Mouse (Mus musculus): ENCODE measurements around the gene Slc16a11. TPM values are rescaled to one million over a fixed set of nuclear protein-coding genes. Genes with fewer than 3 reads are reported as not detected.

The Slc16a11 gene
- polyA plus RNA-seq, 1 experiment from 2014 or later, result 0.54 TPM

DNA sequence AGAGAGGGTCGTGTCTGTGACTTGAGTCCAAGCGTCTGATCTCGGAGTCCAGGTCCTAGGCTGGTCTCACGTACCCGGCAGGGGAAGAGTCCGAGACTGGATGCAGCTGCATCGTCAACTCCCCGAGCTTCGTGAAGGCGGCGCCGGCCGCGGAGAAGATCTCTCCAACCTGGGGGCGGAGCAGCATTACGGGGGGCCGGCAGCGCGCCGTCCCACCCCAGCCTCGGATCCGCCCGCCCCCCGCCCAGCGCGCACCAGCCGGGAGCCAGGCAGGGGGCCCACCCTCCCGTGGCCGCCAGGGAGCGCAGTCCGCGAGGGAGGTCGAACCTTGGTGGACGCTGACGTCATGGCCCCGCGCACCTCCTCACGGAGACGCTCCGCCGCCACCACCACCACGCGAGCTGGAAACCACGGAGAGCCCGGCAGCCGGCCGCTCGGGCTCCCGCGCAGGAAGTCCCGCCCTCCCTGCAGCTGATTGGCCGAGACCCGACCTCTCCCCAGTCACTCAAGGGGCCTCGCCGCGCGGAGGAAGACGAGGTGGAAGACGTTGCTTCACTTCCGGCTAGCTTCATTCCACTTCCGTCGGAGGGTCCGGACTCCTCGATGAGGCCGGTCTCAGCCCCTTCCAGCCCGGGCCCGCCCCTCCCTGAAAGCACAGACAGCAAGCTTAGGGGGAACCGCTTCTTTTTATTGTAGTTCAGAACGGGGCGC lies 25.1 kb downstream of the Slc16a11 start, which contains the start of gene 0610010K14Rik:
0610010K14Rik (minus strand) TSS at position 458 of the 711 bp plus-strand sequence.
- peak; percentile 92 for ATAC-seq (replicated peaks; ENCODE audit: insufficient number of reproducible peaks, insufficient read depth, low FRiP score, low read depth)
- peak within 1 kb of the TSS; percentile 93 for H3K4me3 ChIP-seq
- H3K36me3 ChIP-seq, result peaks cover 13% of the 10 kb centered on the region; the same call in 1 of the 2 replicates
- 1% methylated on average over 58 of the region's 70 CpGs for WGBS
- H3K4me1 ChIP-seq (replicated peaks), result peaks cover 39% of the 10 kb centered on the region
- peak within 1 kb of the TSS; percentile 93 for H3K27ac ChIP-seq
- H3K4me2 ChIP-seq, result peak within 1 kb of the TSS; percentile 90
- no peaks in the 10 kb centered on the region for H3K9me3 ChIP-seq (replicated peaks)
- H3K9ac ChIP-seq, result peak within 1 kb of the TSS; percentile 94
- H3K27me3 ChIP-seq, result no peaks in the 10 kb centered on the region

- Histone ChIP-seq H3K4me2 (peak overlapping the region; percentile 90), H3K9me3 (replicated peaks) (no peaks in the 10 kb centered on the region), H3K36me3 (peaks cover 13% of the 10 kb centered on the region; the same call in 1 of the 2 replicates), H3K27me3 (no peaks in the 10 kb centered on the region), H3K9ac (peak overlapping the region; percentile 94), H3K4me1 (replicated peaks) (peaks cover 32% of the 10 kb centered on the region), H3K4me3 (peak overlapping the region; percentile 93), H3K27ac (peak overlapping the region; percentile 93)
- 11% methylated on average over 23 of the region's 23 CpGs for WGBS
- ATAC-seq (replicated peaks; ENCODE audit: insufficient number of reproducible peaks, insufficient read depth, low FRiP score, low read depth), result no peak
These were observed 26.3 kb downstream of the Slc16a11 start for GRCm38 (mm10) chr11:70238591-70239440.

- ATAC-seq (replicated peaks; ENCODE audit: insufficient number of reproducible peaks, insufficient read depth, low FRiP score, low read depth), result peak; percentile 33
- H3K27ac ChIP-seq, result peak within 1 kb of the TSS; percentile 93
- H3K9ac ChIP-seq, result peak within 1 kb of the TSS; percentile 94
- peak within 1 kb of the TSS; percentile 93 for H3K4me3 ChIP-seq
- peaks cover 27% of the 10 kb centered on the region for H3K4me1 ChIP-seq (replicated peaks)
- peaks cover 11% of the 10 kb centered on the region; the same call in 1 of the 2 replicates for H3K36me3 ChIP-seq
- H3K9me3 ChIP-seq (replicated peaks), result no peaks in the 10 kb centered on the region
- H3K4me2 ChIP-seq, result peak within 1 kb of the TSS; percentile 90
- under 1% methylated on average over 26 of the region's 35 CpGs for WGBS
- H3K27me3 ChIP-seq, result 0 out of 2 replicates have a peak, but pooled peaks cover 3% of the 10 kb centered on the region
These were observed 27.2 kb downstream of the Slc16a11 start, which contains the start of the genes Gm21988 and Rnasek for GRCm38 (mm10) chr11:70239541-70240279. Gene Gm21988 (minus strand): TSS chr11:70239830. Gene Rnasek (minus strand): TSS chr11:70239842.

- H3K4me2 ChIP-seq, result no peak overlapping the region
- WGBS, result 62% methylated on average over 11 of the region's 11 CpGs
- H3K27ac ChIP-seq, result no peak overlapping the region
- peaks cover 14% of the 10 kb centered on the region for H3K4me1 ChIP-seq (replicated peaks)
- no peak overlapping the region for H3K4me3 ChIP-seq
- H3K27me3 ChIP-seq, result peaks cover 18% of the 10 kb centered on the region; the same call in 1 of the 2 replicates
- H3K9ac ChIP-seq, result no peak overlapping the region
- H3K36me3 ChIP-seq, result no peaks in the 10 kb centered on the region
- ATAC-seq (replicated peaks; ENCODE audit: insufficient number of reproducible peaks, insufficient read depth, low FRiP score, low read depth), result no peak
- H3K9me3 ChIP-seq (replicated peaks), result no peaks in the 10 kb centered on the region
These were observed 30.0 kb downstream of the Slc16a11 start for GRCm38 (mm10) chr11:70242591-70242990.

- H3K27ac ChIP-seq, result no peak overlapping the region
- H3K27me3 ChIP-seq, result peaks cover 20% of the 10 kb centered on the region; the same call in 1 of the 2 replicates
- H3K36me3 ChIP-seq, result no peaks in the 10 kb centered on the region
- no peaks in the 10 kb centered on the region for H3K4me1 ChIP-seq (replicated peaks)
- H3K9ac ChIP-seq, result no peak overlapping the region
- no peaks in the 10 kb centered on the region for H3K9me3 ChIP-seq (replicated peaks)
- no peak; the same call in 1 of the 2 replicates for ATAC-seq (replicated peaks; ENCODE audit: insufficient number of reproducible peaks, insufficient read depth, low FRiP score, low read depth)
- 47% methylated on average over 9 of the region's 9 CpGs for WGBS
- H3K4me3 ChIP-seq, result no peak overlapping the region
- no peak overlapping the region for H3K4me2 ChIP-seq
These were observed 34.7 kb downstream of the Slc16a11 start for GRCm38 (mm10) chr11:70247136-70247845.

- no peaks in the 10 kb centered on the region for H3K36me3 ChIP-seq
- H3K27ac ChIP-seq, result no peak overlapping the region
- H3K9me3 ChIP-seq (replicated peaks), result no peaks in the 10 kb centered on the region
- H3K4me2 ChIP-seq, result no peak overlapping the region
- peaks cover 13% of the 10 kb centered on the region for H3K4me1 ChIP-seq (replicated peaks)
- no peak overlapping the region for H3K4me3 ChIP-seq
- WGBS, result 50% methylated on average over 11 of the region's 11 CpGs
- ATAC-seq (replicated peaks; ENCODE audit: insufficient number of reproducible peaks, insufficient read depth, low FRiP score, low read depth), result no peak
- H3K27me3 ChIP-seq, result peaks cover 42% of the 10 kb centered on the region
- no peak overlapping the region for H3K9ac ChIP-seq
These were observed 37.6 kb downstream of the Slc16a11 start for GRCm38 (mm10) chr11:70250150-70250549.

DNA sequence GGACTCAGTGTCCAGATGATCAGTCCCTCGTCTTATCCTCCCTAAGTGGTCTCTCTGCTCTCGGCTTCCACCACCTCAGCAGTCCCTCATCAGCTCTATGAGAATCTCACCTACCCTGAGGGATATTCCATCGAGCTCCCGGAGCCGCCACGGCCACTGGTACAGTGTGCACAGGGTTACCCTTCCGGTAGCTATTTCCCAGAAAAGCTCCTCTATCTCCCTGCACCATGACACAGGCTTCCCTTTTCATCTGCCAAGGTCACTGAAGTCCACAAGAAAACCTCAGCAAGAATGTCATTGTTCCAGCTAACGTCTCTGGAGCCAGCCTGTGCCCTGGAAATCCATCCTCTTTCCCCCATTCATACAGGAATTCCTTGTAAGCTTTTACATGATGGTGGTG lies 39.3 kb downstream of the Slc16a11 start:
- H3K4me3 ChIP-seq, result no peak overlapping the region
- H3K36me3 ChIP-seq, result no peaks in the 10 kb centered on the region
- H3K9ac ChIP-seq, result no peak overlapping the region
- no peak overlapping the region for H3K27ac ChIP-seq
- H3K4me1 ChIP-seq (replicated peaks), result peaks cover 15% of the 10 kb centered on the region
- WGBS, result 64% methylated on average over 8 of the region's 8 CpGs
- ATAC-seq (replicated peaks; ENCODE audit: insufficient number of reproducible peaks, insufficient read depth, low FRiP score, low read depth), result no peak
- H3K4me2 ChIP-seq, result no peak overlapping the region
- H3K9me3 ChIP-seq (replicated peaks), result no peaks in the 10 kb centered on the region
- H3K27me3 ChIP-seq, result peaks cover 36% of the 10 kb centered on the region

- 7% methylated on average over 18 of the region's 18 CpGs for WGBS
- H3K4me3 ChIP-seq, result peak overlapping the region; percentile 49
These were observed 41.8 kb downstream of the Slc16a11 start for GRCm38 (mm10) chr11:70254337-70254736.

DNA sequence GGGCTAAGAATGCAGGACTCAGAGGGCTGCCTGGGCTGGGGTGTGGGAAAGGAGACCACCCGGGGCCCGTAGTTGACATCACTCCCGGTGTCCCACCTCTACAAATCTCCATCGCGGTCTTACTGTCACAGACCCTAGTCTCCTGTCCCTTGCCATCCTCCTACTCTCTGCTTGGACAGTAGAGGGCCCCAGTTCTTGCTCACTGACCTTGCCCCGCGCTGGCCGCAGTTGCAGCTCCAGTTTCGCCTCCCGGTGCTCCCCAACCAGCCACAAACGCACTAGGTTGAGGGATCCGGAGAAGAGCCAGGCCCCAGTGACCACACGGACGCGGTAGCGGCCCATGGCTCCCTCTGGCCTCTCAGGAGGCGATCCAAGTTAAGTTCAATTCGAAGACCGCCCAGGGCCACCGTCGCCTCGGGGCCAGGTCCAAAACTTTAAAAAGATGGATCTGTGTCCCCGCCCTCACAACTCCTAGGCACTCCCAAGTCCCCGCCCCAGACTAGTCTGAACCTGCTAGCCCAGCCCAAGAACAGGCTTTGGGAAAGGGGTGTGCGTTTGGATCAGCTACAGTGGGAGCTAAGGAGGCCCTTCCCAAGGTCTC lies 42.5 kb downstream of the Slc16a11 start, which contains the start of gene Alox12:
Alox12 (minus strand) TSS at position 423 of the 601 bp plus-strand sequence.
- Histone ChIP-seq H3K9ac (peak within 1 kb of the TSS; percentile 56), H3K27ac (no peak within 1 kb of the TSS), H3K36me3 (no peaks in the 10 kb centered on the region), H3K4me2 (peak within 1 kb of the TSS; percentile 78), H3K27me3 (peaks cover 37% of the 10 kb centered on the region), H3K4me3 (peak within 1 kb of the TSS; percentile 49), H3K4me1 (replicated peaks) (peaks cover 15% of the 10 kb centered on the region), H3K9me3 (replicated peaks) (no peaks in the 10 kb centered on the region)
- ATAC-seq (replicated peaks; ENCODE audit: insufficient number of reproducible peaks, insufficient read depth, low FRiP score, low read depth), result peak; percentile 60; the same call in 1 of the 2 replicates
- under 1% methylated on average over 25 of the region's 25 CpGs for WGBS

More at GRCm38 (mm10) chr11:70254337-70254736, 41.8 kb downstream of the Slc16a11 start:
- peak overlapping the region; percentile 56; the same call in 1 of the 2 replicates for H3K9ac ChIP-seq
- no peak for ATAC-seq (replicated peaks; ENCODE audit: insufficient number of reproducible peaks, insufficient read depth, low FRiP score, low read depth)
- H3K27ac ChIP-seq, result no peak overlapping the region
- no peaks in the 10 kb centered on the region for H3K36me3 ChIP-seq
- H3K27me3 ChIP-seq, result peaks cover 37% of the 10 kb centered on the region
- no peaks in the 10 kb centered on the region for H3K9me3 ChIP-seq (replicated peaks)
- H3K4me2 ChIP-seq, result peak overlapping the region; percentile 78
- H3K4me1 ChIP-seq (replicated peaks), result peaks cover 15% of the 10 kb centered on the region

- Histone ChIP-seq H3K4me2 (no peak overlapping the region), H3K27ac (no peak overlapping the region), H3K27me3 (peaks cover 19% of the 10 kb centered on the region), H3K9me3 (replicated peaks) (no peaks in the 10 kb centered on the region), H3K4me3 (no peak overlapping the region), H3K4me1 (replicated peaks) (peaks cover 12% of the 10 kb centered on the region), H3K36me3 (no peaks in the 10 kb centered on the region), H3K9ac (no peak overlapping the region)
- no peak for ATAC-seq (replicated peaks; ENCODE audit: insufficient number of reproducible peaks, insufficient read depth, low FRiP score, low read depth)
- 93% methylated on average over 4 of the region's 4 CpGs for WGBS
These were observed 46.5 kb downstream of the Slc16a11 start for GRCm38 (mm10) chr11:70259035-70259434.

Measured in heart, embryonic 15.5 days (tissue).